Mouse (Mus musculus) left cerebral cortex, adult 18-20 months (tissue): Measurements from ENCODE around the gene Unc13b. TPM values are rescaled to one million over a fixed set of nuclear protein-coding genes. Genes with fewer than 3 reads are reported as not detected.

ENCODE experiments used
- DNase-seq, 2 experiments: peaks; one replicate each; pipeline ENCODE4 v3.0.0; 2021 to 2022; ENCODE audit warnings: low spot score in 2 of 2, mixed read lengths in 1 of 2
- long read RNA-seq, 2 experiments: library from polyadenylated mRNA; stranded (forward); transcript quantifications; one replicate each; pipeline ENCODE4 v2.0.0; 2021
- total RNA-seq, 2 experiments: library from RNA; stranded (reverse); gene quantifications; 2 replicates each; pipeline ENCODE4 v1.2.3; 2021

The Unc13b gene
- 10 to 100 TPM; 52.3 to 58.3 TPM for total RNA-seq
- long read RNA-seq, experiment 1, full-length matches to known transcripts = 1 of 10 reads
- long read RNA-seq, experiment 1, partial matches to known transcripts = 4 of 10 reads
- long read RNA-seq, experiment 1, other reads (novel, unspliced or antisense) = 5 of 10 reads
- long read RNA-seq, experiment 2, full-length matches to known transcripts = 1 of 6 reads
- long read RNA-seq, experiment 2, partial matches to known transcripts = 4 of 6 reads
- long read RNA-seq, experiment 2, other reads (novel, unspliced or antisense) = 1 of 6 reads

- DNase-seq = peak; percentile 82 to 84
These were observed at the start of gene Unc13b for GRCm38 (mm10) chr4:43058753-43059654. Gene Unc13b (plus strand): TSS chr4:43058953.

GRCm38 (mm10) chr4:43010161-43011038, 48.4 kb upstream of the Unc13b start, which contains the start of gene Fancg:
Gene Fancg (minus strand): TSS chr4:43010506.
- DNase-seq = peak; percentile 84 to 88

- no peak for DNase-seq
These were observed 46.7 kb upstream of the Unc13b start for GRCm38 (mm10) chr4:43012091-43012490.

GRCm38 (mm10) chr4:43018156-43018555, 40.6 kb upstream of the Unc13b start:
- no peak for DNase-seq

GRCm38 (mm10) chr4:43019176-43019575, 39.6 kb upstream of the Unc13b start:
- no peak for DNase-seq

- no peak for DNase-seq
These were observed 38.9 kb upstream of the Unc13b start for GRCm38 (mm10) chr4:43019641-43020465.

GRCm38 (mm10) chr4:43020876-43021275, 37.9 kb upstream of the Unc13b start:
- DNase-seq = no peak

GRCm38 (mm10) chr4:43021341-43021740, 37.4 kb upstream of the Unc13b start:
- no peak for DNase-seq

GRCm38 (mm10) chr4:43024673-43025072, 34.1 kb upstream of the Unc13b start:
- DNase-seq = no peak

- peak; percentile 94 to 95 for DNase-seq
These were observed 33.4 kb upstream of the Unc13b start, which contains the start of gene Pigo for GRCm38 (mm10) chr4:43025084-43025960. Gene Pigo (minus strand): TSS chr4:43025819.

GRCm38 (mm10) chr4:43029121-43029520, 29.6 kb upstream of the Unc13b start:
- no peak for DNase-seq

GRCm38 (mm10) chr4:43029749-43030148, 29.0 kb upstream of the Unc13b start:
- no peak for DNase-seq

- DNase-seq = no peak
These were observed 28.4 kb upstream of the Unc13b start for GRCm38 (mm10) chr4:43030352-43030751.

- DNase-seq = no peak
These were observed 27.9 kb upstream of the Unc13b start for GRCm38 (mm10) chr4:43030780-43031230.

- peak; percentile 89 to 92 for DNase-seq
These were observed 27.3 kb upstream of the Unc13b start, which contains the start of gene Stoml2 for GRCm38 (mm10) chr4:43031237-43031995. Gene Stoml2 (minus strand): TSS chr4:43031710.

- no peak for DNase-seq
These were observed 26.3 kb upstream of the Unc13b start for GRCm38 (mm10) chr4:43032501-43032900.

- DNase-seq = no peak
These were observed 25.3 kb upstream of the Unc13b start for GRCm38 (mm10) chr4:43033481-43033880.

GRCm38 (mm10) chr4:43035851-43036250, 22.9 kb upstream of the Unc13b start:
- DNase-seq = no peak
